Mouse (Mus musculus): Measurements from ENCODE around the gene Mthfd1l.

GRCm38 (mm10) chr10:4162049-4162448 is 189.1 kb downstream of the Mthfd1l start:
- no peak for TF ChIP-seq POLR2A (IDR thresholded peaks at IDR 0.05; ENCODE audit: low read depth, low read length)
- no peak for TF ChIP-seq CTCF (conservative IDR thresholded peaks at IDR 0.05 in 1 of 2, IDR thresholded peaks at IDR 0.05 in 1 of 2; ENCODE audit: low read depth in 2 of 2, low read length in 2 of 2)
- no peak for TF ChIP-seq ETS1 (conservative IDR thresholded peaks at IDR 0.05; ENCODE audit: low read depth, low read length)
- no peak for TF ChIP-seq EP300 (IDR thresholded peaks at IDR 0.05; ENCODE audit: low read length)
- no peak for TF ChIP-seq KAT2A (IDR thresholded peaks at IDR 0.05; ENCODE audit: insufficient replicate concordance, low read length)
- TF ChIP-seq HCFC1 (IDR thresholded peaks at IDR 0.05; ENCODE audit: low read depth, low read length) = no peak
